Mouse (Mus musculus): ENCODE results near the gene Sec16b.

DNA sequence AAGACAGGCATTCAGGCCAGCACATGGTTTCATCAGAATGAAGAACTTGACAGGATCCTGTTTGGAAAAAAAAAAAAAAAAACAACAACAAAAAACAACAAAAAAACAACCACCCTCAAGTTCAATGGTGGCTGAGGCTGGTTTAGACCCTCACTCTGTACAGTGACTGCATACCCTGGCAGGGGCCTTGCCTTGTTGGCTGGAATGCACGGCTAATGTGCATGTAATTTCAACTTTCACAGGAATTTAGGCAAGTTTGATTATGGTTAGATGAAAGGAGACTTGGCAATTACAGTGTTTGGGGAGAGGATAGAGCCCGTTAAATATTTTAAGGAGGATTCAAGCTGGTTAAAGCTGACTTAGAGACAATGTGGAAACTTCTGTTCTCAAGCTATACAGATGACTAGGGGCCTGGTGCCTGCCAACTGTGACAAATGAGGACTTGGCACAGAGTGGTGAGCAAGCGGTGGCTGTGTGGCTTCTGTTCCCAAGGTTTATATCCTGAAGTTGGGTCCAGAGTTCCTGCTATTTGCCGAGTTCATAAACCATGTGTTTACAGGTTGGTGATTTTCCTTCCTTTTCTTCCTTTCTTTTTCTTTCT is 567 bp downstream of the Sec16b start:
- TF ChIP-seq CTCF (conservative IDR thresholded peaks at IDR 0.05 in 1 of 2, IDR thresholded peaks at IDR 0.05 in 1 of 2; ENCODE audit: low read depth in 2 of 2, low read length in 2 of 2) (no peak), MAZ (IDR thresholded peaks at IDR 0.05; ENCODE audit: low read depth, low read length) (no peak), EP300 (IDR thresholded peaks at IDR 0.05; ENCODE audit: low read length) (no peak), MXI1 (IDR thresholded peaks at IDR 0.05; ENCODE audit: low read depth, low read length) (no peak), NELFE (IDR thresholded peaks at IDR 0.05; ENCODE audit: low read depth, low read length) (no peak)
